Mouse (Mus musculus): ENCODE measurements at regions not wholly inside any gene's neighbourhood (a gene's known extent, or its start where the extent isn't known, plus 50 kb on each side); places are given as distances from the start of the nearest gene placed in this dataset.

- DNase-seq (no peak), ATAC-seq (no peak)
- no peak overlapping the region for H3K4me3 ChIP-seq (ENCODE audit: low read depth, low read length)
- WGBS: 18% methylated on average over 5 of the region's 5 CpGs
- H3K4me1 ChIP-seq (ENCODE audit: insufficient read depth): no peaks in the 10 kb centered on the region
- H3K27me3 ChIP-seq (ENCODE audit: insufficient read depth, low read length): no peaks in the 10 kb centered on the region
- no peak overlapping the region for H3K27ac ChIP-seq (ENCODE audit: low read depth, low read length)
- H3K4me2 ChIP-seq (ENCODE audit: low read depth): no peak overlapping the region
- TF ChIP-seq CTCF (IDR thresholded peaks at IDR 0.05; ENCODE audit: low read depth): no peak
- H3K36me3 ChIP-seq (ENCODE audit: insufficient read depth): no peaks in the 10 kb centered on the region
- H3K9me3 ChIP-seq (ENCODE audit: low read length): no peaks in the 10 kb centered on the region
- H3K9ac ChIP-seq: no peak overlapping the region
Measured at GRCm38 (mm10) chr6:94987427-94987826, 129.6 kb upstream of the Kbtbd8 start.

- Histone ChIP-seq H3K4me1 (ENCODE audit: insufficient read depth) (no peaks in the 10 kb centered on the region), H3K36me3 (ENCODE audit: insufficient read depth) (no peaks in the 10 kb centered on the region), H3K4me3 (ENCODE audit: low read depth, low read length) (no peak overlapping the region), H3K27ac (ENCODE audit: low read depth, low read length) (no peak overlapping the region), H3K9ac (no peak overlapping the region), H3K9me3 (ENCODE audit: low read length) (no peaks in the 10 kb centered on the region), H3K27me3 (ENCODE audit: insufficient read depth, low read length) (no peaks in the 10 kb centered on the region), H3K4me2 (ENCODE audit: low read depth) (no peak overlapping the region)
- TF ChIP-seq CTCF (IDR thresholded peaks at IDR 0.05; ENCODE audit: low read depth): peak; percentile 86
- ATAC-seq (peak; percentile 89), DNase-seq (peak; percentile 83)
- 8% methylated on average over 4 of the region's 4 CpGs for WGBS
Measured at GRCm38 (mm10) chr6:94986346-94986745, 130.7 kb upstream of the Kbtbd8 start.

GRCm38 (mm10) chr6:94984411-94984895 lies 132.6 kb upstream of the Kbtbd8 start:
- Histone ChIP-seq H3K4me1 (ENCODE audit: insufficient read depth) (no peaks in the 10 kb centered on the region), H3K27ac (ENCODE audit: low read depth, low read length) (no peak overlapping the region), H3K9me3 (ENCODE audit: low read length) (no peaks in the 10 kb centered on the region), H3K36me3 (ENCODE audit: insufficient read depth) (no peaks in the 10 kb centered on the region), H3K9ac (no peak overlapping the region), H3K27me3 (ENCODE audit: insufficient read depth, low read length) (no peaks in the 10 kb centered on the region), H3K4me3 (ENCODE audit: low read depth, low read length) (no peak overlapping the region), H3K4me2 (ENCODE audit: low read depth) (no peak overlapping the region)
- 92% methylated on average over 3 of the region's 3 CpGs for whole genome bisulfite sequencing
- no peak for DNase-seq
- ATAC-seq: no peak
- no peak for TF ChIP-seq CTCF (IDR thresholded peaks at IDR 0.05; ENCODE audit: low read depth)

GRCm38 (mm10) chr6:94968683-94969082 lies 148.4 kb upstream of the Kbtbd8 start:
- no peak overlapping the region for H3K9ac ChIP-seq
- no peaks in the 10 kb centered on the region for H3K4me1 ChIP-seq (ENCODE audit: insufficient read depth)
- TF ChIP-seq CTCF (IDR thresholded peaks at IDR 0.05; ENCODE audit: low read depth): no peak
- no peak overlapping the region for H3K4me2 ChIP-seq (ENCODE audit: low read depth)
- H3K27me3 ChIP-seq (ENCODE audit: insufficient read depth, low read length): no peaks in the 10 kb centered on the region
- no peaks in the 10 kb centered on the region for H3K9me3 ChIP-seq (ENCODE audit: low read length)
- H3K27ac ChIP-seq (ENCODE audit: low read depth, low read length): no peak overlapping the region
- H3K36me3 ChIP-seq (ENCODE audit: insufficient read depth): no peaks in the 10 kb centered on the region
- DNase-seq: no peak
- 72% methylated on average over 5 of the region's 5 CpGs for WGBS
- no peak overlapping the region for H3K4me3 ChIP-seq (ENCODE audit: low read depth, low read length)
- no peak for ATAC-seq

- Histone ChIP-seq H3K4me1 (ENCODE audit: insufficient read depth) (no peaks in the 10 kb centered on the region), H3K9me3 (ENCODE audit: low read length) (no peaks in the 10 kb centered on the region), H3K4me3 (ENCODE audit: low read depth, low read length) (no peak overlapping the region), H3K27me3 (ENCODE audit: insufficient read depth, low read length) (no peaks in the 10 kb centered on the region), H3K27ac (ENCODE audit: low read depth, low read length) (no peak overlapping the region), H3K36me3 (ENCODE audit: insufficient read depth) (no peaks in the 10 kb centered on the region), H3K9ac (no peak overlapping the region), H3K4me2 (ENCODE audit: low read depth) (no peak overlapping the region)
- DNase-seq (peak; percentile 62), ATAC-seq (peak; percentile 67; the same call in 1 of the 2 replicates)
- WGBS: under 1% methylated on average over 3 of the region's 3 CpGs
- peak; percentile 84 for TF ChIP-seq CTCF (IDR thresholded peaks at IDR 0.05; ENCODE audit: low read depth)
Measured at GRCm38 (mm10) chr6:94966962-94967361, 150.1 kb upstream of the Kbtbd8 start.

- Histone ChIP-seq H3K9ac (no peak overlapping the region), H3K36me3 (ENCODE audit: insufficient read depth) (no peaks in the 10 kb centered on the region), H3K4me3 (ENCODE audit: low read depth, low read length) (no peak overlapping the region), H3K9me3 (ENCODE audit: low read length) (no peaks in the 10 kb centered on the region), H3K4me1 (ENCODE audit: insufficient read depth) (no peaks in the 10 kb centered on the region), H3K27me3 (ENCODE audit: insufficient read depth, low read length) (no peaks in the 10 kb centered on the region), H3K27ac (ENCODE audit: low read depth, low read length) (no peak overlapping the region), H3K4me2 (ENCODE audit: low read depth) (no peak overlapping the region)
- DNase-seq (no peak), ATAC-seq (no peak)
- 94% methylated on average over 4 of the region's 4 CpGs for WGBS
- TF ChIP-seq CTCF (IDR thresholded peaks at IDR 0.05; ENCODE audit: low read depth): no peak
Measured at GRCm38 (mm10) chr6:94963204-94963603, 153.8 kb upstream of the Kbtbd8 start.

- Histone ChIP-seq H3K4me2 (ENCODE audit: low read depth) (no peak overlapping the region), H3K27ac (ENCODE audit: low read depth, low read length) (no peak overlapping the region), H3K4me1 (ENCODE audit: insufficient read depth) (no peaks in the 10 kb centered on the region), H3K36me3 (ENCODE audit: insufficient read depth) (no peaks in the 10 kb centered on the region), H3K27me3 (ENCODE audit: insufficient read depth, low read length) (no peaks in the 10 kb centered on the region), H3K9me3 (ENCODE audit: low read length) (no peaks in the 10 kb centered on the region), H3K4me3 (ENCODE audit: low read depth, low read length) (no peak overlapping the region), H3K9ac (no peak overlapping the region)
- DNase-seq (no peak), ATAC-seq (no peak)
- no peak for TF ChIP-seq CTCF (IDR thresholded peaks at IDR 0.05; ENCODE audit: low read depth)
- WGBS: 77% methylated on average over 7 of the region's 7 CpGs
Measured at GRCm38 (mm10) chr6:94962411-94963087, 154.5 kb upstream of the Kbtbd8 start.
